In the genomic region with DNA sequence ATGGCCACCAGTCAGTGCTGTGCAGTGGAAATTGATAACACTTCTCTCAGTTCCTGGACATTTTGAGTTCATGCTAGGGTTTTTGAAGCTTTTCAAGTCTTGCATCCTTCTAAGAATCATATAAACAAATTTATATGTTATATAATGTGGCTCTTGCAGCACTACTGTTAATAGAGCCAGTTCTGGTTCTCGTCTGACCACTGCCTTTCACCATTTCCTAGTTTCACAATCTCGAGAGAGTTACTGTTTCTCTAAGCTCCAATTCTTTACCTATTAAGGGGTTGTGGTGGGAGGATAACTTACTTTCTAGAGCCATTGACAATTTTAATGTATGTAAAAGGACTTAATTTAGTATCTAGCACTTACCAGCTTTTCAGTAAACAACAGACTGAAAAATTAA, we compare ENCODE assay signal across 25 mouse cellular contexts.
"Had no signal": no experiment of that assay in that cellular context is flagged by ENCODE, and none has a peak within 500 bp of the region (broad histone marks: within the 10 kb centered on the region; RNA-seq: fewer than 3 reads in every experiment).

No protein-coding gene starts in this region.

- H3K27ac ChIP-seq: heart, adult 2 months; heart, embryonic 13.5 days; heart, embryonic 15.5 days; hindbrain, embryonic 13.5 days; hindbrain, embryonic 15.5 days; hindbrain, postnatal 0 days; kidney, embryonic 15.5 days; kidney, postnatal 0 days; limb, embryonic 12.5 days; liver, embryonic 13.5 days had no signal

- ATAC-seq: hindbrain, postnatal 0 days; intestine, embryonic 16.5 days had no signal

- H3K9me3 ChIP-seq: heart, embryonic 13.5 days; heart, embryonic 15.5 days; hindbrain, embryonic 13.5 days; hindbrain, embryonic 15.5 days; kidney, embryonic 15.5 days; limb, embryonic 12.5 days; liver, embryonic 13.5 days had no signal

- H3K36me3 ChIP-seq: heart, embryonic 13.5 days; heart, embryonic 15.5 days; hindbrain, embryonic 13.5 days; hindbrain, embryonic 15.5 days; kidney, embryonic 15.5 days; limb, embryonic 12.5 days; liver, embryonic 13.5 days had no signal

- DNase-seq: gastrocnemius, postnatal 14 days; gastrocnemius, postnatal 36 days; heart, adult 2 months; heart, postnatal 14 days; heart, postnatal 36 days; kidney, adult 11 months; kidney, adult 2 months; kidney, adult 9 months; kidney, postnatal 14 days; kidney, postnatal 36 days; layer of hippocampus, adult 9-11 months; layer of hippocampus, postnatal 36 days; left cerebral cortex, postnatal 4 days; liver; liver, embryonic 13.5 days had no signal

- H3K9ac ChIP-seq: heart, embryonic 13.5 days; heart, embryonic 15.5 days; hindbrain, embryonic 13.5 days; hindbrain, embryonic 15.5 days; kidney, embryonic 15.5 days; limb, embryonic 12.5 days; liver, embryonic 13.5 days had no signal

- H3K4me1 ChIP-seq: heart, embryonic 13.5 days; heart, embryonic 15.5 days; kidney, embryonic 15.5 days; liver, embryonic 13.5 days had no signal

- H3K27me3 ChIP-seq: heart, embryonic 13.5 days; heart, embryonic 15.5 days; hindbrain, embryonic 13.5 days; hindbrain, embryonic 15.5 days; kidney, embryonic 15.5 days; limb, embryonic 12.5 days; liver, embryonic 13.5 days had no signal

- H3K4me3 ChIP-seq: heart, adult 2 months; heart, embryonic 13.5 days; heart, embryonic 15.5 days; hindbrain, embryonic 13.5 days; hindbrain, embryonic 15.5 days; kidney, embryonic 15.5 days; limb, embryonic 12.5 days; liver, embryonic 13.5 days had no signal

- H3K4me2 ChIP-seq: heart, embryonic 13.5 days; heart, embryonic 15.5 days; hindbrain, embryonic 13.5 days; hindbrain, embryonic 15.5 days; kidney, embryonic 15.5 days; limb, embryonic 12.5 days; liver, embryonic 11.5 days; liver, embryonic 13.5 days had no signal
